Mouse (Mus musculus) urinary bladder, postnatal 25 days (tissue): ENCODE results near the gene Ltbp3.

ENCODE experiments used
- DNase-seq: peaks from one replicate; pipeline ENCODE4 v3.0.0; 2022; ENCODE audit warnings: low spot score

Ltbp3 gene

DNA sequence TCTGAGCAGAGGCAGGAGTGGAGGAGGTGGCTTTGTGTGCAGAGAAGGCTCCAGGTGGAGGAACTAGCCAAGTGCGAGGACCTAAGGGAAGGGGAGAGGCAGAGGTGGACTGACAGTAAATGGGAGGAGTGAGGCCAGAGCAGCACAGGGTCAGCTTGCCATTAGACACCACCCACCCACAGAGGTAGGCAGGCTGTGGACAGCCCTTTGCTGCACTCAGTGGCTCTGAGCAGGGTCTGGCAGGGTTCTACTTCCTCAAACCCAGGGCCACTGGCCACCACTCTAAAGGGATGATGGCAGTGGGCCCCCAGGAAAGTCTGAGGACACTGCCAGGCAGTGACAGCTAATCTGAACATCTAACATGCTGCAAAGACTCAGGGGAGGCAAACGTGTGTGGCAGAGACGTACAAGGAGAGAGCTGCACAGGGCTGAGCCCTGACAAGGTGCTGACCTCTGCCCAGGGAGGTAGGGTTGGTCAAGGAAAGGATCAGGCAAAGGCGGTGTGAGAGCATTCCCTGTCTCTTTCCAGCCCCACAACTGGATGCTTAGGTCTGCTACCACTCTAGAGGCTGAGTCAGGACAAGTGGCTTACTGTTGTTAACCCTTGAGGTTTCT is 16.7 kb upstream of the Ltbp3 start:
- no peak for DNase-seq

DNA sequence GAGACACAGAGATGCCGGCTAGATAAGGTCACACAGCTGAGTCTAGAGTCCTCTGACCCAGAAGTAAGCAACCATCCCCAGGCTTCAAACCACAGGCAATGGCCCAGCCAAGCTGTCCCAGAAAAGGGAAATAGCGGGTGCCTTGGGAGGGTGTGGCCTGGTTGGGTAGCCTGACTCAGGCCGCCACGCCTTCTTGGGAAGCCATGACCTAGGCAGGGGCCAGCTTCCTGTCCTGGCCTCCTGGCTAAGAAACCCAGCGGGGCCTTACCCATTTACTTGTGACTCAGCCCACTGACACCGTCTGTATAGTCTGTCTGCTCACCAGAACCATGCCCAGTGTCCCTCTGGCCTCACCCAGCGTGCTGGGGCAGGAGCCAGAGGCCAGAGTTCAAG is 16.2 kb upstream of the Ltbp3 start:
- DNase-seq, result peak; percentile 58

DNA sequence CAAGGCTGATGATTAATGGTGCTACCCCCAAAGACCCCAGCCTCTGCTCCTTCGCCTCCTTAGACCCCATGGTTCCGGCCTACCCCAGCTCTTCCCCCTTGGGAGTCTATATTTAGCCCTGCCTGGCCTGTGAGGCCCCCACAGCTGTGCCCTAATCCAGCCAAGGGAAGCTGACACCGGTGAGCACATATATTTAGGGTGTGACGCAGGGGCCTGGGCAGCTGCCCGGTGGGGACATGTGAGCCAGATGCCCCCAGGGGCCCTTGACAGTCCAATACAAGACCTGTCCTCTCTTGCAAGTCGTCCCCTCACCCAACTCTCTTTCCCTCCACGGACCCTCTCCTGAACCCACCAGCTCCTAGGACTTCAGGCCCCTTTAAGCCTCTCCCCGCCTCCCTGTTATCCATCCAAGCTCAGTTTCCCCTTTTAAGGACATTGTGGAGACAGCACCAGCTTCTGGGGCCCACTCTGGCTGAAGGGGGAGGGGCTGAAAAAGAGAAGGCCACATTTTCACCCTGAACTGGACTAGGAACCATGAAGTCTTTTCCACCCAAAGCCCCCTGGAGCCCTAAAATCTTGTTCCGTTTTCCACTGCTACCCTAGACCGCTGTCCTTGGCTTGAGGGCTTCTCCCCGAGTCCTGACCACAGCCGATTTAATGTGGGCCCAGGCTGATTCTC is 15.5 kb upstream of the Ltbp3 start:
- no peak for DNase-seq

DNA sequence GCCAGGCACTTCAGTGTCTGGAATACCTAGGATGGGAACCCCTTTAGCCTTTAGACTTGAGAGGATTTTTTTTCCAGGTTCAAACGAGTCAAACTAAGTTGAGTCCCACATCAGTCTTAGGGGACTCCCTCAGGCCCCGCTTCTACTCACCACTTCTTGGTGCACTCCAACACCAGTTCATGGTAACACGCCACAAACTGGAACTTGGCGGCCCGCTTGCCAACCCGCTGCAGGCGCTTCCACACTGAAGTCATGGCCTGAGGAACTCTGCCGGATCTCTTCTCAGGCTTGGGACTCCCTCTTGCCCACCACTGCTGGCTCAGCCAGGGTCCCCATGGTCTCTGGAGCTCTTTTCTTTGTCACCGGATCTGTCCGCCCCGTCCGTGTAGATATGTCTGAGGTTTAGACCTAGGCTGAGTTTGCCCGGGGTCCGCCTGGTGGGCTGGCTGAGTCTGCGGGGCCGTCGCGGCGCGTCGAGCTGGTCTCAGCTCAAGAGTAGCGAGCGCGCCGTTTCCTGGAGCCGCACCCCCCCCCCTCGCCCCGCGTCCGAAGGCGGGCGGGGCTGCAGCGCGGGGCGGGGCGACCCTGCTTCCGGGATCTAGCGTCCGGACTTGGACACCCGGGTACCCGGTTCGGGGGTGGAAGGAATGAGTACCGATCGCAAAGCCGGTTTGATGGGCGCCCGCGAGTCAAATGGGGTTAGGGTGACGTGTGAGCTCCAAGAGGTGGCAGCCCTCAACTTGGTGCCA is 14.8 kb upstream of the Ltbp3 start, which contains the start of gene Ehbp1l1:
Ehbp1l1 (minus strand) TSS at position 551 of the 749 bp plus-strand sequence.
- peak; percentile 77 for DNase-seq

DNA sequence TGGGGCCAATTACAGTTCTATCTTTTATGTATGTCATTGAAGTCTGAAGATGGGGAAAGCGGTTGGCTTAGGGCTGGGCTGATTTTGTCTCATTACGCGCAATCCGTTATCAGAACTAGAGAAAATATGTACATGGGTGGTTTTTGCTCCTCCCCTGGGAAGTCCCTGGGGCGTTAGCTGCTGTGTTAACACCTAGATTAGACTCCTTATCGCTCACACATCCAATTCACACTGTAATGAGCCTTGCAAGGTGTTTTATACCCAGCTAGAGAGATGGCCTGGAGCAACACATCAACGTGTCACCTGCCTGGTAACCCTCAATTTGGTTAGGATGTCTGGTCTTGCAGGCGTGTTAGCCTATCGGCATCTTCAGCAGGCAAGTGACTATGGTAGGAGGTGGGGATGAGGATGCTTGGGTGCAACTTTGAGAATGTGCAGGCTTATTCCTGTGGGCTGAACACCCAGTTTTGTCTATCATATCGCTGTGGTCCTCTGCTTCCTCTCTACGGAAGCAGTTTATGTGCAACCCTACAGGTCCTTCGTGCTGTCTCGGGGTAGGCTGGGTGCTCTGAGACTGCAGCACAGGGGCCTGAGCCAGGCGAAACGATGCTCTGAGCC is 13.6 kb upstream of the Ltbp3 start:
- no peak for DNase-seq

DNA sequence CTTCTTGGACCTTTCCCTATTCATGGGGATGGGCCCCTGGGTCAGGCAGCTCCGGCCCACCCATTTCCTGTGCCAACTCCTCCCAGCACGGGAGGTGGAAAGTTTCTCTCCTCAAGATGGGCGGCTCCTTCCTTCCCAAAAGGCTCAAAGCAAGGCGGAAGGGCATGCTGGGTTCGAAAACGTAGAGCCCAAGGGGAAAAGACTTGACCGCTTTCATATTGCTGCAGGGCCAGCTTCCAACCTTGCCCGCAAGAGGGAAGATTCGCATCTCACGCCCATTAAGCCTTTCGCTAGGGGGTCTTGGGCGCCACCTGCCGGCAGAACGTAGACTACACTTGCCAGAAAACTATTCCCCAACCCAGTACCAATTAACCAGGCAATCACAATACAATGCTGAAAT is 13.0 kb upstream of the Ltbp3 start:
- DNase-seq, result peak; percentile 90

DNA sequence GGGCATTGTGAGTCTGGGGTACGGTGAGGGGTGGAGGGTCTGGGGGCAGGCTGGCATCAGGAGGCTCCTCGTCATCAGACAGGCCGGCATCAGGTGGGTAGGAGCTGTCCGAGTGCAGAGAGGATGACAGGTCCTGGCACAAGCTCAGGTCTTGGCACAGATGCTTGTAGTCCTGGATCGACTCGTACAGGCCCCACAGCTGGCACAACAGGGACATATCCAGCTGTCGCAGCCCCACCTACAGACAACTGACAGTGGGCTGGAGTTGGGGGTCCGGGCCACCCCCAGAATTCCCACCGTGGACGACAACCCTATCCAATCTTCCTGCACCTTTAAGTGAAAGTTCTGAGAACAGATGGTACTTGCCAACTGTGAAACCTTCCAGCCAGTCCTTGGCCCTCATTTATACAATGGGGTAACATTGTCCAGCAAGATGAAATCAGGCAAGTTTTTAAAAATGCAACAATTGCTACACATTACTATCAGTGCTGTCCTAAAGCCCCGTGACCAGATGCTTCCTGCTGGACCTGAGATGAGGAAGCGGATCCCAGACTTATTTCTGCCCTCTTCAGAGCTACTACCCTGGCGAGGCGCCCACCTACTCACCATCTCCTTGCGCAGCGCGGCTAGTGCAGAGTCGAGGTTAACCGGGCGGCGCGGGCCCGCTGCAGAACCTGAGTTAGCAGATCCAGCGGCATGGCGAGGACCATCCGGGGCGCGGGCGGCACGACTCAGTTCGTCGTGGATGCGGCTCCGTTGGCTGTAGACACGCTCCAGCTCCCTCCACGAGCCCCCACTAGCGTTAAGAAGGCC is 11.9 kb upstream of the Ltbp3 start:
- no peak for DNase-seq

DNA sequence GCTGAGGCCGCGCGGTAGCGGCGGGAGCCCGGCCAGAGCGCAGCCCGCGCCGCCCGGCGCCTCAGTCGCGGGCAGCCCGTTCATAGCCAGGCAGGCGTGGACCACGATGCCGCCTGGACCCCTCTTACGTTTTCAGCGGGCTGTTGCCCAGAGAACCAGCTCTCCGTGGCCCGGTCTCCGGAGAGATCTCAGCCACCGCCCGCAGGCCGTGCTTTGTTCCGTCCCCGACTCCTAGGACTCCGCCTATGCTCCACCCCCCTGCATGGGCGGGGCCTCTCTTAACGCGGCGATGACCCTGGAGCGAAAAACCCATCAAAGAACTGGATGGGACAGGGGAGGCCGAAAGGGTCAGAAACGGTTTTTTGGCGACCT is 11.3 kb upstream of the Ltbp3 start, which contains the start of gene Fam89b:
Fam89b (minus strand) TSS at position 210 of the 372 bp plus-strand sequence.
- peak; percentile 89 for DNase-seq

DNA sequence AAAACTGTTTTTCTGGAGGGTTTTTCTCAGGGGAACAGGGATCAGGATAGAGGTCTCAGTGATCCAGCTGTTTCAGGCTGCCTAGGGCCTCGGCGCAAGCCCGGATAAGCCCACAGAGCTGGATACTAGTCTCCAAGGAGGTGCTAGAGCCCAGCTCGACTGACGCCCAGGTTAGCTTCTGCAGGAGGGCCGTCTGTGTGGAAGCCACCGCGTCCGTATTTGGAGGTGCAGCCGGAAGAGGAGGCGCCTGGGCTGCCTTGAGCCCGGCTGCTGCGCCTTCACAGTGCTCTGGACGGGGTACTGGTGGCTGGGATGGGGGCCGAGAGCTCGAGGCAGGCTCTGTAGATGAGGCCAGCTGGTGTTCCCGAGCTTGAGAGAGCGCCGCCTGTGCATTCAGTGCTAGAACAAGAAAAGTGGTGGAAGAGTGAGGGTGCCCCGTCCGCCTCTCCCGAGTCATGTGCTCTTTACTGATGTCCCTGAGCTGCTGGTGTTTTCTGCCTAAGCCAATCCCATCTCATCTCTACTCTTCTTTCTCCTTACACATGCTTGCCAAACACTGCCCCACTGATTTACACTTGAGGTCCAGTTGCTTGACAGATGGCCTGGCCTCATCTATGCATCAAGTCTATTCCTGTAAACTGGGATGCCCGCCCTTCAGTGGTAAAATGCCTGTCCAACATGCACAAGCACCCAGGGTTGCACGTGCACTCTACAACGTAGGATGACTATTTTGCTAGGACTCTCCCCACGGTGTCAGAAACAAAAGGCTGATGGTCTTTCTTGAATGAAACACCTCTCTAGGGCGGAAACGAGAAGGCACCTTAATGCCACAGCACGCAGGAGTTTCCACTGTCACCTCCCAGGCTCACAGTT is 10.2 kb upstream of the Ltbp3 start:
- DNase-seq, result no peak

DNA sequence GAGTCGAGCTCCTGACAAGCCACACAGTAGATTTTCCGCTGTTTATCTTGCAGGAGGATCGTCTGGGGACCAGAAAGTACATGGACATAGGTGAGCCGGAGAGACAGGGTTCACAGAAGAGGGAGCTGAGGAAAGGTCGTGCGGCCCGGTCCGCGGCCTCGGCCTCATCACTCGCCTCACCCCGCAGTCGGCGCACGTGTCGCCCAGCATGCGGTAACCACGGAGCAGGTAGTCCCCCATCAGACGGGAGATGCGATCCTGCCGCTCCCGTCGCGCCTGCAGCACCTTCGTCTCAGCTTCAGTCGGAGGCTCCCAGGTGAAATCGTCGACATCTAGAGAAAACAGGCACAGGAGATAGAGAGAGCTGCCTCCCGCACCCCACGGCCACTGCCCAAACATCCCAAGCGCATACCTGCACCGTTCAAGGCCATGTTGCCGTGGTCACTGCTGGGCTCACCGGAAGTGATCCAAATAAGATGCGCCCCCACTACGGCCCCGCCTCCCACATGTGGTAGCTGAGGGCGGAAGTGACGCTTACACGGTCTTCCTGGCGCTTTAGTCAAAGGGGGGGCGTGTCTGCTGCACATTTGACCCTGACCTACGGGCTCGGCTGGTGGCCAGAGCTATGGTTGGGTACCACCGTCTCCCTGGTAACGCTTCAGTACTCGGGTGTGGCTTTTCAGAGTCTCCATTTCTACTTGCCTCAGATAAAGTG is 9.3 kb upstream of the Ltbp3 start:
- DNase-seq, result peak; percentile 90

DNA sequence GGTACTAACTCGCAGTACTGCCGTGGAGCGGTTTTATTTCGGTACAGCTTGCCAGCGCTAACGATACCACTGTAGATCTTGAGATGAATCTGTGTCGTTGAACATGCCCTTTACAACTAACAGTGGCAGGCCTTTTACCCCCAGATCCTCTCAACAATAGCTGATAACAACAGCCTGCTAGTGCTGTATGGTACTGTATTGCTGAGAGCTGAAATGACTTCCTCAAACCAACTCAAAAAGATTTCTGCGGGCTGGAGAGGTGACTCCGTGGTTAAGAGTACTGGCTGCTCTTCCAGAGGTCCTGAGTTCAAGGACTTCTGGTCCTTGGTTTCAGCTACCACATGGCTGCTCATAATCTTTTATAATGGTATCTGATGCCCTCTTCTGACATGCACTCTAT is 6.4 kb upstream of the Ltbp3 start:
- no peak for DNase-seq

DNA sequence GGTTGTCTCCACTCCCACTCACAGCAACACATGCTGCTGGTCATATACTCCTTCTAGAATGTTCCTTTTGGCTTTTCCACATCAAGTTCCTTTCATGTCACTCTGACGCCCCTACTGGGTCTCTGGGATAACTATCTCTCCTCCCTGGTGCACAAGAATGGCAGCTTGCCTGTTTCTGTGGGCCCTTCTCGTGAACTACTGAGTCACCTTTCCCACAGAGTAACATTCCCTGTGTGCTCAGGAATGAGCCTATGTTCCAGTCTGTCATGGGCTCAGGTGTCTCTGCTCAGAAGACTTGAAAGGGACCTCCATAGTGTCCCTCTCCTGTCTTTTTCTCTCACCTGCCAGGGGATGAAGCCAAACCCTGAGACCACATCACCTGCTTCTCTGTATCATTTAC is 1.3 kb upstream of the Ltbp3 start:
- no peak for DNase-seq

DNA sequence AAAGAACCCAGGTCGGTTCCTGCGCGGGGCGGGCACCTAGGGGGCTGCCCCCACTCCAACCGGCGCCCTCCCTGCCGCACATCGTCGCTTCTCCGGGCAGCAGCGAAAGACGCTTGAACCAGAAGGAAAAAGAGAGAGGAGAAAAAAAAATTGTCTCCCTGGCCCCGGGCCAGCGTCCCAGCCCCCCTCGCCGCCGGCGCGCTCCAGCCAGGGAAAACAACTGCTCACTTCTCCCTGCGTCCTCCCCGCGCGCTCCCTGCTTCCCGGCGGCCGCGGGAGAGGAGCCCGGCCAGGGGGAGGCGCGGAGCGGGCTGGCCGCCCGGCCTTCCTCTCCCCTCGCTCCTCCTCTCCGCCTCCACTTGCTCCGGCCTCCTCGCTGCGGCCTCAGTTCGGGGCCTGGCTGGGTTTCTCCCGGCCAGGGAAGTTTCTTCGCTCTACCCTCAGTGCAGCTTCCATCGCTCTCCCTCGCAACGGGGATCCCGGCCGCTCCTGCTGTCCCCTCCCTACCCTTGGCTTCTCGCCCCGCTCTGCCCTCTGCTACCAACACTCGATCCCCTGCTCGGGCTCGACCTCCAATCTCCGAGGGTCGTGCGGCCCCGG is 1.0 kb downstream of the Ltbp3 start:
- DNase-seq, result peak; percentile 74

DNA sequence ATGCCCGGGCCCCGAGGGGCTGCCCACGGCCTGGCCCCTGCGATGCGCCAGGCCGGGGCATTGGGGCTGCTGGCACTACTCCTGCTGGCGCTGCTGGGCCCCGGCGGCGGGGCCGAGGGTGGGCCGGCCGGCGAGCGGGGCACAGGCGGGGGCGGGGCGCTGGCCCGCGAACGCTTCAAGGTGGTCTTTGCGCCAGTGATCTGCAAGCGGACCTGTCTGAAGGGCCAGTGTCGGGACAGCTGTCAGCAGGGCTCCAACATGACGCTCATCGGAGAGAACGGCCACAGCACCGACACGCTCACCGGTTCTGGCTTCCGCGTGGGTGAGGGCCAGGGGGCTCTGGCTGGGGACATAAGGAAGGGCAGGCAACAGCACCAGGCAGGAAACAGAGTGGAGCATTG is 1.5 kb downstream of the Ltbp3 start:
- DNase-seq, result no peak

DNA sequence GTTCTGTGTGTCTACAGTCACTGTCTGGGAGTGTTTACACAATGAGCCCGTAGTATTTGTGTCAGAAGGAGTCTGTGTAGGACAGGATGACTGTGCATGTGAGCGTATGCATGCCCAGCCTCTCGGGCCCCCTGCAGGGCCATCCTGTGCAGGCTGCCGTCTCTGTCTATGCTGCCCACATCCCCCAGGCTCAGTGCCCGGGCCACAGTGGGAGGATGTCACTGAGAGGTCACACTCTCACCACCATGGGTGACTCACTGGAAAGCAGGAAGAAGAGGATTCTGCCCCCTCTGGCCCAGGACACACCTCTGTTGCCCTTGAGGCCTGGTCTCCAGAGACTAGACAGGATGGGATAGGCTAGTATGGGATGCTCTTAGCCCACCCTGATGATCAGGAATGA is 2.9 kb downstream of the Ltbp3 start:
- no peak for DNase-seq

DNA sequence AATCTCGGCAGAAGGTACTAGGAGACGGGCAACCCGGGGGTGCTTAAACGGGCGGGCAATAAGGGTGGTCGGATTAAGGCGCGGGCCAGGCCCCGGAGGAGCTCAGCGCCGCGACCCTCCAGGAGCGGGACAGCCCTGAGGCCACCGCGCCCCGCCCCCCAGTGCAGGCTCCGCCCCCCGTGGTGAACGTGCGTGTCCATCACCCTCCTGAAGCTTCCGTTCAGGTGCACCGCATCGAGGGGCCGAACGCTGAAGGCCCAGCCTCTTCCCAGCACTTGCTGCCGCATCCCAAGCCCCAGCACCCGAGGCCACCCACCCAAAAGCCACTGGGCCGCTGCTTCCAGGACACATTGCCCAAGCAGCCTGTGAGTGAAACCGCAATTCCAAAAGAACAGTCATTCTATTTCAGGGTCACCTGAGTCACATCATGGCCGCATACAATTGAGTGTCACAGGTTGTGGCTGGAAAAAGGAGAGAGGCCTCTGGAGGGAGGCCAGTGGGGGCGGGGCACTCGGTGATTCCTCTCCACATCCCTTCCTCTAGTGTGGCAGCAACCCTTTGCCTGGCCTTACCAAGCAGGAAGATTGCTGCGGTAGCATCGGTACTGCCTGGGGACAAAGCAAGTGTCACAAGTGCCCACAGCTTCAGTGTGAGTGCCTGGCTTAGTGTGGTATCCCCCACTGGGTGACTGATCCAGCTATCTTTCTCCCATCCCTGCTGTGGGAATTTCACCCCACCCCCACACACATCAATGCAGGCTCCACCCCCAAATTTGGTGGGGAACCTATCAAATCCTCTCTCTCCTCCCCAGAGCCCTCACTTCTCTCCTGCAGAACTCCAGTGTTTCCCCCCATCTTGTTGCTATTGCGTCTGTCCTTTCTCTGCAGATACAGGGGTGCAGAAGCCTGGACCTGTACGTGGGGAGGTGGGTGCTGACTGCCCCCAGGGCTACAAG is 5.3 kb downstream of the Ltbp3 start:
- no peak for DNase-seq

DNA sequence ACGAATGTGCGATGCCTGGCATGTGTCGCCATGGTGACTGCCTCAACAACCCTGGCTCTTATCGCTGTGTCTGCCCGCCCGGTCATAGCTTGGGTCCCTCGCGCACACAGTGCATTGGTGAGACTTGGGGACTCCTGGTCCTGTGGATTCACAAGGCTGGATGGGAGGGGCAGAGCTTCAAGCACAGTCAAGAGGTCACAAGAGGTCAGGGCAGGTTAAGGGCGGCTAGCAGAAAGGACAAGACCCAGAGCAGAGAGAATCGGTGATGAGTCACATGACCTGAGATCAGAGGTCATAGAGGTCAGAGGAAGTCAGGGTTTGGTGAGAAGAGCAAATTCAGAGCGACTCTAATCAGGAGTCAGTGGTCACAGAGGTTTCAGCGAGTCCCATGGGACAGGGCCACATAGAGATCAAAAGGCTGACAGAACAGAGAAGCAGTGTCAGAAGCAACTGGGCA is 6.2 kb downstream of the Ltbp3 start:
- DNase-seq, result no peak

DNA sequence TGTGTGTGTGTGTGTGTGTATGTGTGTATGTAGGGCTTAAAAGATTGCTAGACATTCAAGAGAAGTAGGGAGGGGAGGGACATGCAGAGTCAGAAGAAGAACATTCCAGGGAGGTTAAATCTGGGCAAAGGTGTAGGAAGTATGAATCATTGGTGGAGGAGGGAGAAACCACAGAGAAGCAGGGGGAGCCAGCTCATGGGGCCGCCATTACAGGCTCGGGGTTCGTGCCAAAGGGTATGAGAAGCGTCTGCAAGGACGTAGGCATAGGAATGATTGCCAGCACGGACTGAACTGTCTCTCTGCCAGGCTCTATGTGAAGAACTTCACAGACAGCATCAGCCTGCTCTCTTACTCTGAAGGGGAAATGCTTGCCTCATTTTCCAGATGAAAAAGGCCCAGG is 8.8 kb downstream of the Ltbp3 start:
- no peak for DNase-seq

DNA sequence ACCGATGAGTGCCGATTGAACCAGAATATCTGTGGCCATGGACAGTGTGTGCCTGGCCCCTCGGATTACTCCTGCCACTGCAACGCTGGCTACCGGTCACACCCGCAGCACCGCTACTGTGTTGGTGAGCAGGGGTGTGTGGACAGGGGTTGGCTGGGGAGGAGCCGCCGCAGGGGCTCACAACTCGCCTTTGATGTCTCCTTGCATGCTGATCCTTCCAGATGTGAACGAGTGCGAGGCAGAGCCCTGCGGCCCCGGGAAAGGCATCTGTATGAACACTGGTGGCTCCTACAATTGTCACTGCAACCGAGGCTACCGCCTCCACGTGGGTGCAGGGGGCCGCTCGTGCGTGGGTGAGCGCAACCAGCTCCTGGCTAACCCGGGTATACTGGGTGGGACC is 10.2 kb downstream of the Ltbp3 start:
- DNase-seq, result no peak
